Mouse (Mus musculus) liver, postnatal 0 days (tissue): ENCODE measurements at regions not wholly inside any gene's neighbourhood (a gene's known extent, or its start where the extent isn't known, plus 50 kb on each side); places are given as distances from the start of the nearest gene placed in this dataset.

Source experiments
- ATAC-seq: fragments of 200-750 bp; cut with Nextera tagmentation; 2 replicates; pipeline ENCODE4 v1.8.0; 2017; ENCODE audit warnings: mild to moderate bottlenecking, moderate library complexity
- DNase-seq: peaks from one replicate; pipeline ENCODE4 v3.0.0-alpha.2; 2016
- H3K27ac ChIP-seq: fragments of 300-500 bp; sonication (generic); 2 replicates; pipeline ENCODE4 v1.5.1; 2014; ENCODE audit warnings: antibody characterized with exemption, moderate library complexity, mild to moderate bottlenecking, low read depth
- H3K27me3 ChIP-seq: fragments of 300-500 bp; sonication (generic); 2 replicates; pipeline ENCODE4 v1.6.1; 2014; ENCODE audit warnings: low read length, control low read depth, mixed read lengths; ENCODE audit not compliant: insufficient read depth
- H3K36me3 ChIP-seq: fragments of 300-500 bp; sonication (generic); replicated peaks from 2 replicates; pipeline ENCODE4 v1.6.1; 2014; ENCODE audit warnings: mild to moderate bottlenecking, control low read depth, low read length, moderate library complexity, mixed read lengths; ENCODE audit not compliant: insufficient read depth
- H3K4me1 ChIP-seq: fragments of 300-500 bp; sonication (generic); 2 replicates; pipeline ENCODE4 v1.6.1; 2014; ENCODE audit warnings: antibody characterized with exemption, mild to moderate bottlenecking, control low read depth; ENCODE audit not compliant: insufficient read depth
- H3K4me2 ChIP-seq: fragments of 300-500 bp; sonication (generic); 2 replicates; pipeline ENCODE4 v1.6.1; 2014; ENCODE audit warnings: low read depth, mild to moderate bottlenecking, low read length, moderate library complexity, mixed read lengths
- H3K4me3 ChIP-seq: fragments of 300-500 bp; sonication (generic); 2 replicates; pipeline ENCODE4 v1.5.1; 2014; ENCODE audit warnings: low read depth, low read length
- H3K9ac ChIP-seq: fragments of 300-500 bp; sonication (generic); replicated peaks from 2 replicates; pipeline ENCODE4 v1.6.1; 2014; ENCODE audit warnings: mild to moderate bottlenecking, moderate library complexity
- H3K9me3 ChIP-seq: fragments of 300-500 bp; sonication (generic); 2 replicates; pipeline ENCODE4 v1.6.1; 2016; ENCODE audit warnings: mild to moderate bottlenecking, control low read depth, low read length, mixed read lengths
- CTCF ChIP-seq: sonication (generic); IDR thresholded peaks from 2 replicates; pipeline ENCODE4 v1.5.1; 2016; ENCODE audit warnings: antibody characterized with exemption, low read depth
- EP300 ChIP-seq: IDR thresholded peaks from 2 replicates; pipeline ENCODE4 v1.6.1; 2016; ENCODE audit warnings: antibody characterized with exemption, low read depth, mild to moderate bottlenecking
- WGBS: fragments of 180-500 bp; shearing (Covaris S2); extraction: QIAGEN DNeasy Blood & Tissue Kit; methylation state at CpG from one replicate; pipeline ENCODE4 v1.1.7; 2014; ENCODE audit not compliant: insufficient replicate concordance; 5-methylcytosine and 5-hydroxymethylcytosine counted together

DNA sequence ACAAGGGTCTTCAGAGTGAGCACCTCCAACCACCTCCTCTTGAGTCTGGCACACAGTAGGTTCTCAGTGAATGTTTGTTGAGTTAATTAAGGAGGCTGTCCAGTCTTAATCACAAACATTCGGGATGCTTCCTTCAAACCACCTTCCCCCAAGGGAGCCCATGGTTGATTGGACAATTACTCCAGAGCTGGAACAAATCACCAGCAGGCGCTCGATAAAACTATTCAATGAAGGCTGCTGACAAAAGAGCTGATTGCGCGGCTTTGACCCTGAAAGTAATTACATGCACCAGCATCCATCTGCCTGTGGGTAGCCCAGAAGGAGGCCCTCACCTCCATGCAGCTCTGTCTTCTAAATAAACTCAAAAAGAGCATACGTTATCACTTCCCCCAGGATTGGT is 97.6 kb upstream of the Srsf6 start:
- 76% methylated on average over 6 of the region's 6 CpGs for WGBS
- no peak for TF ChIP-seq CTCF
- no peak for TF ChIP-seq EP300
- no peak overlapping the region for H3K4me3 ChIP-seq

DNA sequence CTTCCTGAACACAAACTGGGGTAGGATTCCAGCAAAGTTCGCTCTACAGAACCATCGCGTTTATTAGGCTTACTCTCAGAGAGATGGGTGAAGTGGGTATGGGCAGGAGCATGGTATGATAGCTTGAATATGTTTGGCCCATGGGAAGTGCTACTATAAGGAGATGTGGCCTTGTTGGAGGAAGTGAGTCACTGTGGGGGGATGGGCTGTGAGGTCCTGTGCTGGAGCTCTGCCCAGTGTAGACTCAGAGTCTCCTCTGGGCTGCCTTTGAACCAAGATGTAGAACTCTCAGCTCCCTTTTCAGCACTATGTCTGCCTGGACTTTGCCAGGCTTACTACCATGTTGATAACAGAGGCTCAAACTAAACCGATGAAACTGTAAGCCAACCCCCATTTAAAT is 112.5 kb upstream of the Srsf6 start:
- DNase-seq = no peak
- 81% methylated on average over 4 of the region's 4 CpGs for WGBS
- ATAC-seq = no peak

More for the DNA sequence above, 97.6 kb upstream of the Srsf6 start:
- Histone ChIP-seq H3K4me2 (no peak overlapping the region), H3K36me3 (no peaks in the 10 kb centered on the region), H3K9me3 (no peaks in the 10 kb centered on the region), H3K9ac (no peak overlapping the region), H3K27me3 (no peaks in the 10 kb centered on the region), H3K4me1 (no peaks in the 10 kb centered on the region), H3K27ac (no peak overlapping the region)
- ATAC-seq (no peak), DNase-seq (no peak)

DNA sequence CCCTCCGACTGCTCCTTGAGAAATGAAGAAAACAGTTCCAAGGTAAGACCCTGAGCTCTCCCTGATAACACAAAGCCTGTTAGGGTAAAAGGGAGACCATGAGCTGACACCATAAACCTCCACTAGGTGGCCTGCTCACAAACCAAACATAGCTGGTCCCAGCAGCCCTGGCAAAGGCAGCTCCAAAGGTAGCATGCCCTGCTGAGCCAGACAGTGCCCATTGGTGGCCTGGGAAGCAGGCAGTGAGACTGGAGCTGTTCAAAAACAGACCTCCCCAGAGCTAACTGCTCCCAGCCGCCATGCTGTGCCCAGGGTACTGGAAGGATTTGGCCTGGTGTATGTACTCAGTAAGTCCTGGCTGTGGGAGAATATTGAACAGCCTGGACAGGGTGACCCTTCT is 117.1 kb upstream of the Srsf6 start:
- 47% methylated on average over 2 of the region's 2 CpGs for WGBS
- ATAC-seq = no peak
- no peak overlapping the region for H3K9ac ChIP-seq

More for the DNA sequence above, 112.5 kb upstream of the Srsf6 start:
- TF ChIP-seq CTCF (no peak), EP300 (no peak)
- Histone ChIP-seq H3K9ac (no peak overlapping the region), H3K9me3 (no peaks in the 10 kb centered on the region), H3K4me2 (no peak overlapping the region), H3K4me3 (no peak overlapping the region), H3K27me3 (no peaks in the 10 kb centered on the region), H3K4me1 (no peaks in the 10 kb centered on the region), H3K36me3 (no peaks in the 10 kb centered on the region), H3K27ac (no peak overlapping the region)

DNA sequence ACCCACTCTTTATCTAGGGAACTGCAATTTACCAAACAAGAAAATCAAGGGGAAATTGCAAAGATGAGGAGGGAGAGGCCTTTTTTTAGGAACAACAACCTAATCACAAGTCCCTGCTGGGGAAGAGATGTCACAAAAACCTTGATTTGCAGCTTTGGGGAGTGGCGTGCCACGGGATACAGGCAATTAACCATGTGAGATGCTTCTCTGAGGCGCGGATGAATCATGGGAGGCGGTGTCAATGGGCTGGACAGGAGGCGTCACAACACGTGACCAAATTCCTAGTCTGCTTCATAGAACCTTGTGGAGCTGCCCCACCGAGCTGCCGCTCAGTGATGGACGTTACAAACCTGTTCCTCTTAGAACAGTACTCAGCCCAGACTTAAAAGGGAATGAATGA is 123.6 kb upstream of the Srsf6 start:
- Histone ChIP-seq H3K27ac (no peak overlapping the region), H3K4me2 (no peak overlapping the region), H3K4me3 (no peak overlapping the region), H3K9ac (no peak overlapping the region), H3K4me1 (no peaks in the 10 kb centered on the region), H3K9me3 (no peaks in the 10 kb centered on the region), H3K36me3 (no peaks in the 10 kb centered on the region), H3K27me3 (no peaks in the 10 kb centered on the region)
- 80% methylated on average over 10 of the region's 10 CpGs for WGBS
- no peak for ATAC-seq
- DNase-seq = no peak
- TF ChIP-seq EP300 = no peak
- no peak for TF ChIP-seq CTCF

More for the DNA sequence above, 117.1 kb upstream of the Srsf6 start:
- Histone ChIP-seq H3K27me3 (no peaks in the 10 kb centered on the region), H3K27ac (no peak overlapping the region), H3K9me3 (no peaks in the 10 kb centered on the region), H3K36me3 (no peaks in the 10 kb centered on the region), H3K4me3 (no peak overlapping the region), H3K4me1 (no peaks in the 10 kb centered on the region), H3K4me2 (no peak overlapping the region)
- TF ChIP-seq CTCF (0 out of 2 replicates have a peak, but pooled peaks have one; percentile 14), EP300 (no peak)
- no peak for DNase-seq

DNA sequence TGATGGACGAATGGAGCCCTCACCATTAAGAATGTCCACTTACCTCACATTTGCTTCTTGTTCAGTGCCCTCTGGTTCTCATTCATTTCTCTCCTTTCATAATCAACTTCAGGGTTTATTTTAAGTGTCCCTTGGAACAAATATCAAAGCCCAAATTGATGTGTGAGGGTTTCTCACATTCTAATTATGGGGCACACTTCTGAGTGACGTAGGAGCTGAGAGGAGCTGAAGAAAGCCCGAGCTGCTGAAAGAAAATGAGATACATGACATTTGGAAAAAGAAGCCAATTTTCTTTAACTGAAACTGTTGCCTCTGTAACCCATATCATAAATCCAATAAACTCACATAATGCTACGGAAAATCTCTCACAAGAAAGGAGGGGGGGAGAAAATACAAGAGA is 134.8 kb upstream of the Srsf6 start:
- no peaks in the 10 kb centered on the region for H3K9me3 ChIP-seq
- no peaks in the 10 kb centered on the region for H3K36me3 ChIP-seq
- no peak overlapping the region for H3K4me3 ChIP-seq
- H3K9ac ChIP-seq = no peak overlapping the region
- ATAC-seq (no peak), DNase-seq (no peak)
- H3K4me1 ChIP-seq = no peaks in the 10 kb centered on the region
- 60% methylated on average over 4 of the region's 4 CpGs for WGBS
- H3K27ac ChIP-seq = no peak overlapping the region
- H3K27me3 ChIP-seq = no peaks in the 10 kb centered on the region
- TF ChIP-seq CTCF = no peak
- no peak for TF ChIP-seq EP300
- no peak overlapping the region for H3K4me2 ChIP-seq

DNA sequence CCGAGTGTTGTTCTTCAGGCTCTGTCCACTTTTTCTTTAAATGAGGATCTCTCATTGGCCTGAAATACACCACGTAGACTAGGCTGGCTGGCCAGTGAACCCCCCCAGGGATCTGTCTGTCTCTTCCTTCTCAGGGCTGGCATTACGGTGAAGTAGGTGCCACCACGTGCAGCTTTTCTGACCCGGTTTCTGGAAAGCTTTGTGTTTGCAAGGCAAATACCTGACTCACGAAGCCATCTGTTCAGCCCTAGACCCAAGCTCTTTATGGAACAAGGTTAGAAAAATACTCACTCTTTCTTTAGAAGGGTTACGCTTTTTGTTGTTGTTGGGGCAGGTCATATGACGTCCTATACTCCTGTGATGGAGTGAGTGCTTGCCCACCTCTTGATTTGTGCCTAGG is 133.3 kb upstream of the Ptprt start:
- DNase-seq = no peak
- H3K4me3 ChIP-seq = no peak overlapping the region
- H3K9ac ChIP-seq = no peak overlapping the region
- ATAC-seq = no peak
- H3K27me3 ChIP-seq = no peaks in the 10 kb centered on the region
- H3K36me3 ChIP-seq = no peaks in the 10 kb centered on the region
- H3K4me1 ChIP-seq = no peaks in the 10 kb centered on the region
- H3K4me2 ChIP-seq = no peak overlapping the region
- H3K27ac ChIP-seq = no peak overlapping the region
- TF ChIP-seq CTCF (no peak), EP300 (no peak)
- H3K9me3 ChIP-seq = no peaks in the 10 kb centered on the region
- WGBS = 79% methylated on average over 8 of the region's 8 CpGs

DNA sequence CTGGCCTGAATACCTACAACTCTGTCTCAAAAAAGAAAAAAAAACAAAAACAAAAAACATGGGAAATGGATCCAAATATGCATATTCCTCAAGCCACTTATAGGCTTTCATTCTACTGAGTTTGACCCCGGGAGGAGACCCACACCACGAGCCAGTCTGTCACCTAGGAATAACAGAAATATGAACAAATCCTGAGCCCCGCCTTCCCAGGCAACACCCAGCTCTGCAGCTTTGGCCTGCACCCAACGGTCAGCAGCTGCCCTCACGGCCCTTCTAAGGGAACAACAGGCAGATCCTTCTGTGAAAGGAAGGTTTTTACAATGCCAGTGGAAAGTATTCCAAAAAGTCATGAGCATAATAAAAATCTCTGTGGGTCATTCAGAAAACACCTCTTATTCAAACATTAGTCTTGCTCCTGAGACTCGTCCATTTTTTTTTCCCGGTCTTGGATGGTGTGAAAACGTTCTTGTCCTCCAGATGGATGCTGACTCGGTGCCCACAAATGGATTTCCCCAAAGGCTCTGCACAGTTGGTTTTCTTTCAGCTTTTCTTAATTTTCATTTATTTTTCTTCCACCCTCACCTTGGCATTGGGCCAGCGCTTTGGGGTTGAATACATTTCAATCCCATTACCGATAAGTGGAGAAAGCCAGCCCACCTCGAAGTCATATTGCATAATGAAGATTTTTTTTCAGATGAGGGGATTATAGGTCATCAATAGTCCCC is 130.6 kb upstream of the Ptprt start:
- Histone ChIP-seq H3K4me3 (no peak overlapping the region), H3K9ac (no peak overlapping the region), H3K36me3 (no peaks in the 10 kb centered on the region), H3K27me3 (no peaks in the 10 kb centered on the region), H3K4me1 (no peaks in the 10 kb centered on the region), H3K4me2 (no peak overlapping the region), H3K27ac (no peak overlapping the region), H3K9me3 (no peaks in the 10 kb centered on the region)
- DNase-seq (no peak), ATAC-seq (no peak)
- WGBS = 70% methylated on average over 12 of the region's 12 CpGs
- TF ChIP-seq EP300 = no peak
- TF ChIP-seq CTCF = no peak
